Mouse (Mus musculus) urinary bladder, postnatal 36 days (tissue): Measurements from ENCODE around the gene Cryba2.

Experiments
- DNase-seq, 2 experiments: peaks; one replicate each; pipeline ENCODE4 v3.0.0; 2022; ENCODE audit warnings: low spot score in 2 of 2, mixed read lengths in 1 of 2

Gene Cryba2

GRCm38 (mm10) chr1:74850251-74850650 is 42.7 kb downstream of the Cryba2 start:
- no peak for DNase-seq

GRCm38 (mm10) chr1:74848946-74849345 is 44.0 kb downstream of the Cryba2 start:
- DNase-seq: no peak

GRCm38 (mm10) chr1:74846341-74846740 is 46.6 kb downstream of the Cryba2 start:
- DNase-seq: no peak

GRCm38 (mm10) chr1:74843090-74843489 is 49.9 kb downstream of the Cryba2 start:
- no peak for DNase-seq
